Mouse (Mus musculus) layer of hippocampus, postnatal 14 days (tissue): ENCODE measurements around the gene Apoh. TPM values are rescaled to one million over a fixed set of nuclear protein-coding genes. Genes with fewer than 3 reads are reported as not detected.

Experiments
- DNase-seq, 2 experiments: peaks; one replicate each; pipeline ENCODE4 v3.0.0; 2021 to 2022; ENCODE audit warnings: low spot score in 2 of 2, mixed read lengths in 1 of 2
- total RNA-seq, 2 experiments: library from RNA; stranded (reverse); gene quantifications; 2 replicates each; pipeline ENCODE4 v1.2.3; 2021

Apoh gene
- total RNA-seq, 2 experiments from 2014 or later: 0.37 to 1.9 TPM

- DNase-seq: no peak
These were observed 10.1 kb upstream of the Apoh start for GRCm38 (mm10) chr11:108333006-108333405.

- no peak for DNase-seq
These were observed 9.4 kb upstream of the Apoh start for GRCm38 (mm10) chr11:108333583-108334379.

GRCm38 (mm10) chr11:108334658-108335057, 8.5 kb upstream of the Apoh start:
- no peak for DNase-seq

- no peak for DNase-seq
These were observed 7.6 kb upstream of the Apoh start for GRCm38 (mm10) chr11:108335536-108335935.

GRCm38 (mm10) chr11:108336445-108336844, 6.7 kb upstream of the Apoh start:
- DNase-seq: no peak

GRCm38 (mm10) chr11:108340293-108340692, 2.9 kb upstream of the Apoh start:
- no peak for DNase-seq

- DNase-seq: no peak
These were observed 1.4 kb upstream of the Apoh start for GRCm38 (mm10) chr11:108341783-108342182.

- peak; percentile 93 to 96 for DNase-seq
These were observed 772 bp downstream of the Apoh start, which contains the start of gene Prkca for GRCm38 (mm10) chr11:108343789-108344462. TSS of gene Prkca (minus strand) at chr11:108343928.

- no peak for DNase-seq
These were observed 1.6 kb downstream of the Apoh start for GRCm38 (mm10) chr11:108344759-108345158.

GRCm38 (mm10) chr11:108345321-108345720, 2.2 kb downstream of the Apoh start:
- no peak for DNase-seq

- DNase-seq: no peak
These were observed 7.6 kb downstream of the Apoh start for GRCm38 (mm10) chr11:108350799-108351198.

- DNase-seq: no peak
These were observed 9.8 kb downstream of the Apoh start for GRCm38 (mm10) chr11:108352842-108353388.

- no peak for DNase-seq
These were observed 12.9 kb downstream of the Apoh start for GRCm38 (mm10) chr11:108356020-108356419.

- DNase-seq: no peak
These were observed 15.8 kb downstream of the Apoh start for GRCm38 (mm10) chr11:108358911-108359310.

- DNase-seq: no peak
These were observed 17.8 kb downstream of the Apoh start for GRCm38 (mm10) chr11:108360983-108361382.

GRCm38 (mm10) chr11:108362965-108363364, 19.8 kb downstream of the Apoh start:
- DNase-seq: no peak

GRCm38 (mm10) chr11:108363991-108364390, 20.8 kb downstream of the Apoh start:
- DNase-seq: no peak

- DNase-seq: no peak
These were observed 21.9 kb downstream of the Apoh start for GRCm38 (mm10) chr11:108364945-108365589.

- no peak for DNase-seq
These were observed 22.4 kb downstream of the Apoh start for GRCm38 (mm10) chr11:108365600-108365999.

GRCm38 (mm10) chr11:108367046-108367445, 23.9 kb downstream of the Apoh start:
- DNase-seq: no peak

GRCm38 (mm10) chr11:108376815-108377214, 33.7 kb downstream of the Apoh start:
- DNase-seq: no peak
